Mouse (Mus musculus) adrenal gland, adult (tissue): ENCODE data around the gene Hist1h2bg.

Experiments used
- DNase-seq, 2 experiments: peaks; one replicate each; pipeline ENCODE4 v3.0.0; 2022 to 2023; ENCODE audit warnings: low spot score in 1 of 2; ENCODE audit not compliant: inconsistent age in 2 of 2

The Hist1h2bg gene

DNA sequence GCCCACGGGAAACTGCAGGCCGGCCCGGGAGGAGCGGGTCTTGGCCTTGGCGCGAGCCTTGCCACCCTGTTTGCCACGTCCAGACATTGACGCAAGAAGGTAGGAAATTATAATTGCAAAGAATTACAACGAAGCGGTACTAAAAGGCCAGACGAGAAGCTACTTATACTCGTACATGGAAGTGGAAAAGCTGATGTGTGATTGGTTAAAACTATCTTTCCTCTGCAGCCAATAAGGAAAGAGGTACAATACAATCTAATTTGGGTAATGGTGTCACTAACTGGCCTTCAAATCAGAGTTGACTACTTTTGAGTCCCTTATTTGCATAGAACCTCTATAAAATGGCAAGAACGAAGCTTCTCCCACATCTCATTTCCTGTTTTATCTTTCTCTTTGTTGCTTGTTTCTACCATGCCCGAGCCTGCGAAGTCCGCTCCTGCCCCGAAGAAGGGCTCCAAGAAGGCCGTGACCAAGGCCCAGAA, at the start of gene Hist1h2bg, which contains the start of gene Hist1h2ae:
Hist1h2bg (plus strand) TSS at position 375 of the 482 bp plus-strand sequence.
Hist1h2ae (minus strand) TSS at position 199 of the 482 bp plus-strand sequence.
- peak; percentile 80 to 96 for DNase-seq

- peak; percentile 83 to 95 for DNase-seq
These were observed 49.5 kb upstream of the Hist1h2bg start for GRCm38 (mm10) chr13:23521703-23522102.

- no peak for DNase-seq
These were observed 47.2 kb upstream of the Hist1h2bg start for GRCm38 (mm10) chr13:23523976-23524375.

DNA sequence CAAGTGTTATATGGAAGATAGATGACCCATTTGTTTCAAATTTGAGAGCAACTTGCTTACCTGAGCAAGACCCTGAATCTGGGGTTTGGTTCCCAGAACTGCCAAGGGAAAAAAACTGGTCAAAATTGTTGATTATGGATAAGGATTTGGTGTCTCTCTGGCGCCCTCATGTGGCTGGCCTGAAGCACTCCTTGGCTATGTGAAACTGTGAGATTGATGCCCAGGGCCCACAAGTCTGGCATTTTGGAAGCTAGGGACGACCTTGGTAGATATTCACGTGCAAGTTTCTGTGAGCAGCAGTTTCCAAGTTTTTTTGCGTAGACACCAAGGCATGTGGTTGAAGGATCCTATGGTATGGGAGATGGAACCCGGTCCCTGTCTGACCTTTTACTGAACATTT, 46.5 kb upstream of the Hist1h2bg start:
- peak; percentile 77 to 91 for DNase-seq

DNA sequence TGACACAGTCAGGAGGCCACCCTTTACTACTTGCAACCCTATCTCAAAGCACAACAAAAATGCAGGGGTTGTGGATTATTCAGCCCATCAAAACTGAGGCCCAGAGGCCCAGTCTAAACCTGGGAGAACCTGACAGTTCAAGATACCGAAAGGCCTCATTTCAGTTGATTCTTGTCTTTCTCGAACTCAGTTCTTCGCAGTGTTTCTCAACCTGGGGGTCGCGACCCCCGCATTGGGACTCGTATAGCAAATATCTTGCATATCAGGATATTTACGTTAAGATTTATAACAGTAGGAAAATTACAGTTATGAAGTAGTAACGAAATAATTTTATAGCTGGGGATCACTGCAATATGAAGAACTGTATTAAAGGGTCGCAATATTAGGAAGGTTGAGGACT, 45.3 kb upstream of the Hist1h2bg start:
- peak in 1 of 2 experiments; percentile 56 for DNase-seq

- peak; percentile 90 to 99 for DNase-seq
These were observed 44.9 kb upstream of the Hist1h2bg start for GRCm38 (mm10) chr13:23526312-23526711.

DNA sequence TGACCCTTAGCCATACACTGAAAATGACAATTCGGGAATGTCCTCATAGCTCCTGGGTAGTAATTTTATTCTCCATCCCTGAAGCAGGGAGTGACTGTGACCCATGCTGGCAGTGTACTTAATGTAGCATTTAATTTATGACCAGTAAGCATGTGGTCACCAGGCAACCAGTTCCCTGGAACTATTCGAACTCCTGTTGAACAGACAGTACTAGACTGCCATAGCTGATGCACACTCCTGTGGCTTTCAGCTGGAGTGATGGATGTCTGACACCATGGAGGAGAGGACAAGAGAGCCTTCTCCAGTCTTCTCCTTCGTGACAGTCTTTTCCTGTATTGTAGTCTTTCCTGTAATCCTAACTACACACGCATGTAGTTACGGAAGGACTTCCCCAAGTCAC, 42.2 kb upstream of the Hist1h2bg start:
- DNase-seq: no peak

- DNase-seq: no peak
These were observed 41.6 kb upstream of the Hist1h2bg start for GRCm38 (mm10) chr13:23529480-23530165.

GRCm38 (mm10) chr13:23530181-23530900, 40.9 kb upstream of the Hist1h2bg start:
- peak; percentile 68 to 96 for DNase-seq

GRCm38 (mm10) chr13:23530901-23531875, 40.0 kb upstream of the Hist1h2bg start, which contains the start of gene Hist1h4h:
Gene Hist1h4h, plus strand, starts transcription at chr13:23531050.
- peak; percentile 97 to 100 for DNase-seq

DNA sequence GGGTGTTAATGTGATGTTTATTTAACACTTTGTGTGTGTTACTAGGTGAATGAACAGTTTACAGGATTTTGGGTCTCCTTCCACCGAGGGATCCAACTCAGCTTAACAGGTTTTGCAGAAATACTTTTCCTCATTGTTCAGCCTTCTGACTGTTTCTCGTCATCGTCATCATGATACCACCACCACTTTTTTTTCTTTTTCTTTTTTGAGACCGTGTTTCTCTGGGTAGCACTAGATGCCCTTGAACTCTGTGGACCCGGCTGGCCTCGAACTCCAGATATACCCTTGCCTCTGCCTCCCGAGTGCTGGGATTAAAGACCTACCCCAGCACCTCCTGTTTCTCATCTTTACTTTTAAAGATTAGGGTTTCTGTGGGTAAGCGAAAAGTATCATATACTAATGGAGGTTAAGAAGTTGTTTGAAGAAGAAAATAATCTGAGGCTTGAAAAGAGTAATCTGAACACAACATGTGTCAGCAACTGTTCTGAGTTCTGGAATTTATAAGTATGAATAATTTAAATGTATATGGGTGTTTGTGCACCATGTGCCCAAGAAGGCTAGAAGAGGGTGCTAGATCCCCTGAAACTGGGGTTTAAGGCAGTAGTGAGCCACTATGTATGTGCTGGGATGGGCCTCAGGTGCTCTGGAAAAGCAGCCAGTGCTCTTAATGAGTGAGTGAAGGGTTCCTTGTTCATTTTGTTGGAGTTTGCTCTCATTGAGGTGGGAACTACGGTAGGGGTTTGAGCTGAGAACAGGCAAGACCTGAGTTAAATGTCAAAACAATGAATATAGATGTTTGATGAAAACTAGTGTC, 38.7 kb upstream of the Hist1h2bg start:
- no peak for DNase-seq

GRCm38 (mm10) chr13:23533560-23534367, 37.4 kb upstream of the Hist1h2bg start, which contains the start of gene Hist1h2af:
Gene Hist1h2af, plus strand, starts transcription at chr13:23533906.
- DNase-seq: peak; percentile 56 to 84

DNA sequence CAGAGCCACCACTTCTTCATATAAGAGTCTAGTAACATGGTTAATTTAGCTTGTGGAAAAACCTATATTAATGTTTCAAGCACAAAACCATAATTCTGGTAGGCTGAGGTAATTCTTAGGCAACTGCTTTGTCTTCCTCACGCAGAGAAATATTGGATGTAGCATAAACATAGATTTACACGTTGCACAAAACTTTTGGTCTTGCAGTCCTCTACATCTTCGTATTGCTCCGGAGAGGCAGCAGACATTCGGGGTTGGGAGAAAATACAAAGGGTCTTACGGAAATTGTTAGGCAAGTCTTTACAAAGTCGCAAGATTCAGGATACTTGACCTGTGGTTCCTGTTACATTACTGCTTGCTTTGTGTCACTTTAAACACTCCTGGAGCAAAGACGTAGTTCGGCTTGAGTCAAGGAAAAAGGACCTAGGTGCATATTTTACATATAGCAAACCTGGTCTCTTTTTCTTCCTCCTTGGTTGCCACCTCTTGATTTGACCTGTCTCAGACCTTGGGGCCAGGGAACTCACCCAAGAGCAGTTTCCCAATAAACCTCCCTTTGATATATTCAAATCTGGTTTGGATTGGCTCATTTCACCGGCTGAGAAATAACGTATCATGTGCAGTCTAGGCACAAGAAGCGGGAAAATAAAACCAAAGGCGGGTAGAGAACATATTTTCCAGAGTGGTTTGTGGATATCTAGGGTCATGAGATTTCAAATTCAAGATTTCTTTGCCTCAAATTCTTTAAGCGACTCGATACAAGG, 36.6 kb upstream of the Hist1h2bg start:
- peak in 1 of 2 experiments; percentile 54 for DNase-seq

DNA sequence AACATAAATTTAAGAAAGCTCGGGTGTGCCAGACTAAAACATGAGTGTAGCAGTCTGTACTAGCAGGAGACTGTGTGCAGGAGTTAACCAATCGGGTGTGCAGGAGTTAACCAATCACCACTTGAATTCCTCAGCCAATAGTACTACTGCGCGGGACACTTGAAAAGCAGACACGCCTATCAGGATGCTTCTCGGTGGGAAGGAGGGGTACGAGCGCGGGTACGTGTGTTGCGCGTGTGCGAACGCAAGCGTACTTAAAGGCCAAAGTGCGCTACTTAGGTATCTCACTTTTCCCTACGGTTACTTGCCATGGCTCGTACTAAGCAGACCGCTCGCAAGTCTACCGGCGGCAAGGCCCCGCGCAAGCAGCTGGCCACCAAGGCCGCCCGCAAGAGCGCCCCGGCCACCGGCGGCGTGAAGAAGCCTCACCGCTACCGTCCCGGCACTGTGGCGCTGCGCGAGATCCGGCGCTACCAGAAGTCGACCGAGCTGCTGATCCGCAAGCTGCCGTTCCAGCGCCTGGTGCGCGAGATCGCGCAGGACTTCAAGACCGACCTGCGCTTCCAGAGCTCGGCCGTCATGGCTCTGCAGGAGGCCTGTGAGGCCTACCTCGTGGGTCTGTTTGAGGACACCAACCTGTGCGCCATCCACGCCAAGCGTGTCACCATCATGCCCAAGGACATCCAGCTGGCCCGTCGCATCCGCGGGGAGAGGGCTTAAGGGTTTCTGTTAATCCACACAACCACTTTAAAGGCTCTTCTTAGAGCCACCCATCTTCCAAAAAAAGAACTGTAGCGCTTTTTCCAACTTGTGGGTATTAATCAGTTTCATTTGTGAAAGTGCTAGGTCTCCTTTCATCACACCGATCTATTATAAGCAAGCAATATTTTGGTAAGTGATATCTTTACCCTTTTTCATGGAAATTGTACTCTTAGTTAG, 35.8 kb upstream of the Hist1h2bg start, which contains the start of gene Hist1h3g:
Hist1h3g (plus strand) TSS at position 286 of the 939 bp plus-strand sequence.
- DNase-seq: peak; percentile 87 to 96

- no peak for DNase-seq
These were observed 34.9 kb upstream of the Hist1h2bg start for GRCm38 (mm10) chr13:23536076-23536822.

DNA sequence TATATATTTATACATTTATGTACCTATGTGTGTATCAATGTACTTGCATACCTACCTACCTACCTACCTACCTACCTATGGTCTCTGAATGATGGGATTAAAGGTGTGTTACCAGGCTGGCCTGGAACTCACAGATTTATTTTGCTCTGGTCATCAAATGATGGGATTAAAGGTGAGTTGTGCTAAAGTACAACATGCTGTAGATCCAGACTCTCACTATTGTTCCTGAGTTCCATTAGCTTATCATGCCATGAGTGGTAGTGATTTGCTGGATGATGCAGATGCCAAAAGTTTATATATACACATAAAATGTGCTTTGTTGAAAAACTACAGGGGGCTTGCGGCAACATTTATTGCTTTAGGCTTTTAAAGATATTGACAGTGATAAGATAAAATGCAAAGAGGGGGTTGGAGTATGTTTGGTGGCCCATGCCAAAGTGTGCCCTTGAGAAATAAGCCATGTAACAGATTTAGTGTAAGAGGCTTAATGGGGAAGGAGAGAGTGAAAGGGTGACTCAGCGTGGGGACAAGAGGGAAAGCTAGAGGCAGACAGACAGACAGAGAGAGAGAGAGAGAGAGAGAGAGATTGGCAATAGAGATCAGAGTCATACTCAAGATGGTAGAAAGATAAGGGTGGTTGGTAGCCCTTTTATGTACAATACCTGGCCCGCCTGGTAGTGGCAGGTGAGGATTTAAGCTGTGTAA, 34.0 kb upstream of the Hist1h2bg start:
- DNase-seq: no peak
